Mouse (Mus musculus): ENCODE measurements around the gene Acot4.
A peak's percentile ranks its signal among the peaks of the same experiment; 100 is the strongest.

GRCm38 (mm10) chr12:83989378-83989777 lies 48.8 kb upstream of the Acot4 start:
- no peak for TF ChIP-seq EP300 (IDR thresholded peaks at IDR 0.05; ENCODE audit: insufficient read depth, low read depth, low read length)
- TF ChIP-seq POLR2A (IDR thresholded peaks at IDR 0.05; ENCODE audit: insufficient read depth, low read length), result no peak
- TF ChIP-seq CTCF (IDR thresholded peaks at IDR 0.05; ENCODE audit: low read depth, low read length), result peak; percentile 12

Measured in ES-Bruce4 (cell line).